Mouse (Mus musculus) kidney, adult 11 months (tissue): ENCODE results near the gene D2hgdh.
"Not testable (repeated sequence)": the region's sequence is repeated elsewhere in the genome, so short reads cannot be mapped to it uniquely, and the experiment has no call there.

Experiments
- DNase-seq: peaks from one replicate; pipeline ENCODE4 v3.0.0; 2022

D2hgdh gene

DNA sequence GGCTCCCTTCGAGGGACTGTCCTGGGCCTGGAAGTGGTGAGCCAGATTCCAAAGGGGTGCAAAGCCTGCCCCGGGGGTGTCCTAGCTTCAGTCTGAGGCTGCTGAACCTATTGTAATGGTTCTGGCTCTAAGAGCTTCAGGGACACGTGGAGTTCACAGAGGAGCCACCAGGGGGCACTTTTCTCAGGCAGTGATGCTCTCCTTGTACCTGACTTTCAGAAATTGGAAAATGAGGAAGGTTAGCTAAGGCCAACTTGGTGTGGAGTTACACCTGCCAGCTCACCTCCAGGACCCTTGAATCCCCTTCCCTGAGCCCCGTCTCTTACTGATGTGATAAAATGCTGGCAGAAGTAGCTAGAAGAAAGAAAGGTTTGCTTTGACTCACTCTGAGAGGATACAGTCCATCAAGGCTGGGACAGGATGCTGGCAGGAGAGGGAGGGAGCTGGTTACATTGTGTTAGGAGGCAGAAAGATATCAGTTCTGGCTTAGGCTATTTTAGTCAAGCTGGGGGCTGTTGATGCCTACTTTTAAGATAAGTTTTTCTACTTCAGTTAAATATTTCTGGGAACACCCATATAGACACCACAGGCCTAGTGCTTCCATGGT, 8.1 kb downstream of the D2hgdh start:
- not testable (repeated sequence) for DNase-seq

DNA sequence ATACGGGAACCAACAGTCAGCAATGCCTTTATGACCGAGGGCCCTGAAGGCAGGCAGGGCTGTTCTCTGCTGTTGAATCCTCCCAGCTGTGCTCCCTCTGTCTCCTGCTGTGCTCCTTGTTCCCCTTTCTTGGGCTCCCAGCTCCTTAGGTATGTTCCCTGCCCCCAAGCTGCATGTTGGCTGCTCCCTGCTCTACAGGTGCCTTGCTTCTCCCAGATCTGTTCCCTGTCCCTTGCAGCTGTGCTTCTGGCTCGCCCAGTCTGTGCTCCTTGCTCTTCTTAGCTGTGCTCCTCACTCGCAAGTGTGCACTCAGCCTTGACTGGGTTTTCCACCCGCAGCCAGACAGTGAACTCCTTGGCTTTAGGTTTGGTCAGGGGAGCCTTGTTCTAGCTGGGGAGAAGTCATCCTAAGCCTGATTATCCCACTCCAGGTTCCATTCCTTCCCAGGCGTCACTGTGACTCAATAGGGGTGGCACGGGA, 10.0 kb downstream of the D2hgdh start:
- no peak for DNase-seq

GRCm38 (mm10) chr1:93835211-93835610, 10.5 kb downstream of the D2hgdh start:
- DNase-seq, result no peak

- DNase-seq, result no peak
These were observed 11.3 kb downstream of the D2hgdh start for GRCm38 (mm10) chr1:93835876-93836531.

DNA sequence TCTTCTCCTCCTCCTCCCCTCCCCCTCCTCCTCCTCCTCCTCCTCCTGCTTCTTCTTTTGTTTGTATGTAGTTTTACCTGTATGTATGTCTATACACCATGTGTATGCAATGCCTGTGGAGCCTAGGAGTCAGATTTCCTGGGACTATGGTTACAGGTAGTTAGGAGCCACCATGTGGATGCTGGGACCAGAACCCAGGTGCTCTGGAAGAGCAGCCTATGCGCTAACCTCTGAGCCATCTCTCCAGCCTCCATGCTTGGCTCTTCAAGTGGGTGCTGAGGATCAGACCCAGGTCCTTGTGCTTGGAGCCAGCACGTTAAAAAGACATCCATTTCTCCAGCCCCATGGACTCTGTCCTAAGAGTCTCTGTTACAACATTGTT, 11.8 kb downstream of the D2hgdh start:
- DNase-seq, result no peak

- DNase-seq, result no peak
These were observed 12.6 kb downstream of the D2hgdh start for GRCm38 (mm10) chr1:93837335-93837734.

GRCm38 (mm10) chr1:93838569-93838968, 13.9 kb downstream of the D2hgdh start:
- not testable (repeated sequence) for DNase-seq

GRCm38 (mm10) chr1:93845766-93846366, 21.2 kb downstream of the D2hgdh start:
- DNase-seq, result not testable (repeated sequence)

GRCm38 (mm10) chr1:93855790-93856189, 31.1 kb downstream of the D2hgdh start:
- DNase-seq, result not testable (repeated sequence)

DNA sequence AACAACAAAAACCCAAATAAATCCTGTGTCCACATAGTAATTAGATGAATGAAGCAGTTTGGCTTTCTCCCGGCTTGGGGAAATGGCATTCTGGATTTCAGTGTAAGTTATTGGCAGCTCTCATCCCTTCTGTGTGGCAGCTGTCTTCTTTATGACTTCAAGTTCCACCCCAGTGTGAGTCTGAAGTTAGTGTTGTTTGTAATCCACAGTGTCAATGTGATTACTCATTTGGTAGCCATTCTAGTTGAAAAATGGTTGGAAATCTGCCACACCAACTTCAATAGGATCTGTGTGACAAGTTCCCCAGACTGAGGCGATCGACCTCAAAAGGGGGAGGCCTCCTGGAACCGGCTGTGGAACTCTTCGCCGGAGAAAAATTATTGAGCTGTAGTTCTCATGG, 32.7 kb downstream of the D2hgdh start:
- no peak for DNase-seq

DNA sequence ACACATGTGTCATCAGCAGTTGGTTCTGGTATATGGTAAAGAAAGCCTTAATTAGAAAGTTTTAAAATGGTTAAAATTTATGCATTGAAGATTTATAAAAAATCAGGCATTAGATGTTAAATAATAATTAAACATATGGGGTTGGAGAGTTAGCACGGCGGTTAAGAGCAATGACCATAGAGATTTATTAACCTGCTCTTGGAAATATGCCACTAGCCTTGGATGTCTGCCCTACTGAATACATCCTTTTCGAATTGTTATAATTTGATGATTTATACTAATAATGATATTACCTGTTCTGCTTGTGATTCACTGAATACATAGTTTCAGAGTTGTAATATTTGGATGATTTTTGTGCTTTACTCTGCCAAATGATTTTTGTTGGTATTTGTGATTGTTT, 33.3 kb downstream of the D2hgdh start:
- no peak for DNase-seq

DNA sequence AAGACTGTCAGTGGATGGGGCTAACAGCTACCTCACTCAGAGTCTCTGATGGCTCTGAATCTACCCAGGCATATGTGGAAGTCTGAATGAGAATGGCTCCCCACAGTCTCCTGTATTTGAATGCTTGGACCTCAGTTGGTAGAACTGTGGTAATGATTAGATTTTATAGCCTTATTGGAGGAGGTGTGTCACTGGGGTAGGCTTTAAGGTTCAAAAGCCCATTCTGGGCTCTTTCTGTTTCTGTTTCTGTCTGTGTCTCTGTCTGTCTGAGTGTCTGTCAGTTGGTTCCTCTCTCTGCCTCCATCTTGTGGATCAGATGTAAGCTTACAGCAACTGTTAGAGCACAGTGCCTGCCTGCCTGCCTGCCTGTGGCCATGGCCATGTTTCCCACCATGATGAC, 34.9 kb downstream of the D2hgdh start:
- no peak for DNase-seq

DNA sequence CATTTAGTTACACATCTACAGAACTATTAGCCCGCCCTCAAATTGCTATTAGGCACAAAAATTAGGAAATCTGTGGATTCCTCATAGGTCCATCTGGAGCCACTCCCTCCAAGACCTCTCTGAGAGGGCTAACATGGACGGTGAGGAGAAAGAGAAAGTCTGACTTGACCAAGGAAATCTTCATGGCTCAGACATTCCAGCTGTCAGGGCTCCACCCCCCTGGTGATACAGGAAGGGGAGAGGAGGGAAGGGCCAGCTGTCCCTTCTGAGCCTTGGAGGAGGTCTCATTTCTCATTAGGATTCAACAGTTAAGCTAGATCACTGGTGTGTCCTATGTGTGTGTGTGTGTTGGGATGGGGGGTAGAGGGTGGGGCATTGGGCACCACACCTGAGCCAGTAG, 36.3 kb downstream of the D2hgdh start, which contains the start of gene Gal3st2:
Gene Gal3st2 (plus strand): TSS at position 259 of the 400 bp plus-strand sequence.
- not testable (repeated sequence) for DNase-seq

DNA sequence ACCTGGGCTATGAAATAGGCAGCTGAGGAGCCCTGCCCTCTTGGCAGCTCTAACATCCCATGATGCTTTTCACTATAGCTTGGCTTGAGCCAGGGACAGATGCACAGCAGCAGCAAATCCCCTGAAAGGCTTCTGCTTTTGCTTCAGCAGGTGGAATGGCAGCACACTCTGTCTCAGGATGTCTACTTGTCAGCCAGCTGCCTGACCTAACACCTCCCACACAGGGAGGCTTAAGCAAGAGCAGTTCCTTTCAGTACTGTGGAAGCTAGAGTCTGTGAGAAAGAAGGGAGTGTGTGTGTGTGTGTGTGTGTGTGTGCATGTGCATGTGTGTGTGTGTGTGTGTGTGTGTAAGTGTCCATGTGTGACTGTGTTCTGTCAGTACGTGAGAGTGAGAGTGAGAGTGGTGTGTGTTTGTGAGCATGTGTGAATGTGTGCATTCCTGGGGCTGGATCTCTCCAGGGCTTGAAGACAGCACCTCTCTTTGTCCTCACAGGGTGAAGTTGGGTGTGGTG, 46.9 kb downstream of the D2hgdh start:
- DNase-seq, result not testable (repeated sequence)

DNA sequence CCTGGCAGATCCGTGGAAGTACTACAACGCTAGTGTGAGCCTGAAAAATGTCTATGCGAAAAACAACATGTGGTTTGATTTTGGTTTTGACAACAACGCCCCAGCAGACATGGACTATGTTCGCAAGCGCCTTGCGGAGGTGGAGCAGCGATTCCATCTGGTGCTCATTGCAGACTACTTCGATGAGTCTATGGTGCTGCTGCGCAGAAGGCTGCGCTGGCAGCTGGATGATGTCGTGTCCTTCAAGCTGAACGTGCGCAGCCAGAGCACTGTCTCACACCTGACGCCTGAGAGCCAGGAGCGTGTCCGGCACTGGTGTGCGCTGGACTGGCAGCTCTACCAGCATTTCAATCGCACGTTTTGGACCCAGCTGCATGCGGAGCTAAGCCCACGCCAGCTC, 49.7 kb downstream of the D2hgdh start:
- DNase-seq, result not testable (repeated sequence)

GRCm38 (mm10) chr1:93881778-93882177, 57.1 kb downstream of the D2hgdh start:
- DNase-seq, result not testable (repeated sequence)

GRCm38 (mm10) chr1:93890936-93891335, 66.2 kb downstream of the D2hgdh start:
- DNase-seq, result not testable (repeated sequence)

GRCm38 (mm10) chr1:93897395-93897794, 72.7 kb downstream of the D2hgdh start:
- not testable (repeated sequence) for DNase-seq

DNA sequence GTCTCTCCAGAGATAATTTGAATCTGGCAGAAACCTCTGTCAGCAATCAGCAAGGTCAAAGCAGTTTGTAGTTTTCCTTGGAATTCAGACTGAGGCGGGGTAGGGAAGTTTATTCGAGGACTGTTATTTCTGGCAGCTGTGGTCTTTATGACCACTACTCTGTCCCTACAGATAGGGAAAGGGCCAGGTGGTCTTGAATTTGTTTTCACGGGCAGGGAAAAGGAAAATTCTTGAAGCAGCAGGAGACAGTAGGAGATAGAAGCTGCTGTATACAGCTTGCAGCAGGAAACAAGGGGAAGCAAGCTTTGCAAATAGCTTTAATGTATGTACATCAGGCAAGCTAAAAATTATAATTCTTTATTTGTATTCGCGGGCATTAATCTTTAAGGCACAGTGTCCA, 76.6 kb downstream of the D2hgdh start:
- DNase-seq, result not testable (repeated sequence)
